ENCODE assay signal across 13 mouse cellular contexts in genomic region chr16:94330429-94330828, GRCm38 (mm10). TPM values are rescaled to one million over a fixed set of nuclear protein-coding genes. Genes with fewer than 3 reads are reported as not detected.
DNase-seq lines count a peak whose midpoint lies in the region; ATAC-seq lines count a peak whose summit lies in the region.
"Had no signal": no experiment of that assay in that cellular context is flagged by ENCODE, and none has a peak within 500 bp of the region (broad histone marks: within the 10 kb centered on the region; RNA-seq: fewer than 3 reads in every experiment).

No protein-coding gene starts in this region.

- H3K4me3 ChIP-seq in hindbrain, embryonic 11.5 days (ENCODE audit: low read depth, low read length) = no peak overlapping the region
- H3K4me3 ChIP-seq in hindbrain, embryonic 13.5 days = no peak overlapping the region
- no peak overlapping the region for H3K4me3 ChIP-seq in neural tube, embryonic 12.5 days
- no peak overlapping the region for H3K4me3 ChIP-seq in forebrain, embryonic 15.5 days
- H3K4me3 ChIP-seq: heart, adult 2 months had no signal

- H3K27ac ChIP-seq in hindbrain, embryonic 11.5 days (ENCODE audit: low read depth, low read length) = no peak overlapping the region
- H3K27ac ChIP-seq in hindbrain, embryonic 13.5 days = no peak overlapping the region; the same call in 1 of the 2 replicates
- no peak overlapping the region for H3K27ac ChIP-seq in neural tube, embryonic 12.5 days
- 0 out of 2 replicates have a peak overlapping the region, but pooled peaks have one; percentile 2 for H3K27ac ChIP-seq in forebrain, embryonic 15.5 days (replicated peaks)
- H3K27ac ChIP-seq: heart, adult 2 months; lung, embryonic 15.5 days had no signal

- 0 out of 2 replicates have a peak, but pooled peaks have one; percentile 47 for ATAC-seq in hindbrain, embryonic 11.5 days (ENCODE audit: low FRiP score)
- no peak for ATAC-seq in hindbrain, embryonic 13.5 days (ENCODE audit: low FRiP score)
- ATAC-seq in neural tube, embryonic 12.5 days (ENCODE audit: low FRiP score, low read depth) = peak; percentile 37; the same call in 1 of the 2 replicates
- ATAC-seq in forebrain, embryonic 15.5 days (replicated peaks) = peak; percentile 68; the same call in 1 of the 2 replicates
- ATAC-seq in frontal cortex, adult (ENCODE audit: low TSS enrichment) = no peak

- WGBS in hindbrain, embryonic 11.5 days = 66% methylated on average over 5 of the region's 5 CpGs
- WGBS in hindbrain, embryonic 13.5 days = 55% methylated on average over 5 of the region's 5 CpGs
- 57% methylated on average over 5 of the region's 5 CpGs for WGBS in neural tube, embryonic 12.5 days
- WGBS in forebrain, embryonic 15.5 days = 27% methylated on average over 5 of the region's 5 CpGs

- H3K27me3 ChIP-seq in hindbrain, embryonic 11.5 days (ENCODE audit: control insufficient read depth, insufficient read depth, low read length) = peaks cover 21% of the 10 kb centered on the region
- peaks cover 45% of the 10 kb centered on the region for H3K27me3 ChIP-seq in hindbrain, embryonic 13.5 days
- H3K27me3 ChIP-seq in neural tube, embryonic 12.5 days (replicated peaks) = peaks cover 33% of the 10 kb centered on the region
- peaks cover 16% of the 10 kb centered on the region for H3K27me3 ChIP-seq in forebrain, embryonic 15.5 days

- no peaks in the 10 kb centered on the region for H3K9me3 ChIP-seq in hindbrain, embryonic 11.5 days (ENCODE audit: control insufficient read depth, low read length)
- no peaks in the 10 kb centered on the region for H3K9me3 ChIP-seq in hindbrain, embryonic 13.5 days
- no peaks in the 10 kb centered on the region for H3K9me3 ChIP-seq in neural tube, embryonic 12.5 days
- H3K9me3 ChIP-seq in forebrain, embryonic 15.5 days = no peaks in the 10 kb centered on the region
- H3K9me3 ChIP-seq: lung, embryonic 15.5 days had no signal

- H3K36me3 ChIP-seq in hindbrain, embryonic 11.5 days (ENCODE audit: control insufficient read depth, insufficient read depth, low read length) = no peaks in the 10 kb centered on the region
- H3K36me3 ChIP-seq in hindbrain, embryonic 13.5 days = no peaks in the 10 kb centered on the region
- no peaks in the 10 kb centered on the region for H3K36me3 ChIP-seq in neural tube, embryonic 12.5 days
- H3K36me3 ChIP-seq in forebrain, embryonic 15.5 days = no peaks in the 10 kb centered on the region
- H3K36me3 ChIP-seq: lung, embryonic 15.5 days had no signal

- H3K4me2 ChIP-seq in hindbrain, embryonic 11.5 days (replicated peaks; ENCODE audit: low read depth, low read length) = no peak overlapping the region
- no peak overlapping the region for H3K4me2 ChIP-seq in hindbrain, embryonic 13.5 days
- no peak overlapping the region for H3K4me2 ChIP-seq in neural tube, embryonic 12.5 days (replicated peaks)
- H3K4me2 ChIP-seq in forebrain, embryonic 15.5 days (replicated peaks) = no peak overlapping the region

- peaks cover 6% of the 10 kb centered on the region; the same call in 1 of the 2 replicates for H3K4me1 ChIP-seq in hindbrain, embryonic 11.5 days (replicated peaks; ENCODE audit: control insufficient read depth, insufficient read depth, low read length)
- H3K4me1 ChIP-seq in hindbrain, embryonic 13.5 days (replicated peaks) = peaks cover 30% of the 10 kb centered on the region
- peaks cover 24% of the 10 kb centered on the region for H3K4me1 ChIP-seq in neural tube, embryonic 12.5 days
- H3K4me1 ChIP-seq in forebrain, embryonic 15.5 days = peaks cover 31% of the 10 kb centered on the region

- DNase-seq in hindbrain, embryonic 11.5 days (ENCODE audit: low spot score) = peak; percentile 36
- DNase-seq in neural tube, embryonic 10.5 days (ENCODE audit: extremely low spot score, low spot score) = no peak
- peak; percentile 76 for DNase-seq in retina, postnatal 1 day
- no peak for DNase-seq in adipocyte (ENCODE audit: low spot score)
- DNase-seq: adrenal gland, postnatal 25 days; cerebellum, adult 9-11 months; heart, adult 2 months; kidney, adult 9 months had no signal

- no peak overlapping the region for H3K9ac ChIP-seq in hindbrain, embryonic 11.5 days (ENCODE audit: low read depth, low read length)
- no peak overlapping the region for H3K9ac ChIP-seq in hindbrain, embryonic 13.5 days
- H3K9ac ChIP-seq in neural tube, embryonic 12.5 days = no peak overlapping the region
- no peak overlapping the region for H3K9ac ChIP-seq in forebrain, embryonic 15.5 days (replicated peaks)
- H3K9ac ChIP-seq: lung, embryonic 15.5 days had no signal

RNA-seq across cellular contexts. Expression of gene Ripply3, which starts 2.2 kb away (rescaled TPM):
- 5.7 and 6.9 TPM in 2 replicates for polyA plus RNA-seq in hindbrain, embryonic 11.5 days (2014; fragmentation: Nextera tagmentation; extraction: Ambion mirVana)
- polyA plus RNA-seq in hindbrain, embryonic 13.5 days (2015; fragmentation: Nextera tagmentation; extraction: Ambion mirVana) = 1.8 and 2.7 TPM in 2 replicates
- 3.5 and 4.1 TPM in 2 replicates for polyA plus RNA-seq in neural tube, embryonic 12.5 days (2016; fragmentation: Nextera tagmentation; extraction: Ambion mirVana)
- 0.91 and 1.3 TPM in 2 replicates for polyA plus RNA-seq in forebrain, embryonic 15.5 days (2015; fragmentation: Nextera tagmentation; extraction: Ambion mirVana)

RNA-seq across cellular contexts. Expression of gene Hlcs, which starts 17.1 kb away (rescaled TPM):
- polyA plus RNA-seq in hindbrain, embryonic 11.5 days (2014; fragmentation: Nextera tagmentation; extraction: Ambion mirVana) = 8.9 TPM in 2 replicates
- polyA plus RNA-seq in hindbrain, embryonic 13.5 days (2015; fragmentation: Nextera tagmentation; extraction: Ambion mirVana) = 8.0 and 9.3 TPM in 2 replicates
- 10.3 TPM in 2 replicates for polyA plus RNA-seq in neural tube, embryonic 12.5 days (2016; fragmentation: Nextera tagmentation; extraction: Ambion mirVana)
- polyA plus RNA-seq in forebrain, embryonic 15.5 days (2015; fragmentation: Nextera tagmentation; extraction: Ambion mirVana) = 7.7 and 8.7 TPM in 2 replicates

RNA-seq across cellular contexts. Expression of gene Ttc3, which starts 40.0 kb away (rescaled TPM):
- 526 and 624 TPM in 2 replicates for polyA plus RNA-seq in hindbrain, embryonic 11.5 days (2014; fragmentation: Nextera tagmentation; extraction: Ambion mirVana)
- 848 and 849 TPM in 2 replicates for polyA plus RNA-seq in hindbrain, embryonic 13.5 days (2015; fragmentation: Nextera tagmentation; extraction: Ambion mirVana)
- 549 and 570 TPM in 2 replicates for polyA plus RNA-seq in neural tube, embryonic 12.5 days (2016; fragmentation: Nextera tagmentation; extraction: Ambion mirVana)
- polyA plus RNA-seq in forebrain, embryonic 15.5 days (2015; fragmentation: Nextera tagmentation; extraction: Ambion mirVana) = 783 and 832 TPM in 2 replicates

RNA-seq across cellular contexts. Expression of gene Pigp, which starts 41.2 kb away (rescaled TPM):
- 77.0 and 90.9 TPM in 2 replicates for polyA plus RNA-seq in hindbrain, embryonic 11.5 days (2014; fragmentation: Nextera tagmentation; extraction: Ambion mirVana)
- 137 and 141 TPM in 2 replicates for polyA plus RNA-seq in hindbrain, embryonic 13.5 days (2015; fragmentation: Nextera tagmentation; extraction: Ambion mirVana)
- 107 and 118 TPM in 2 replicates for polyA plus RNA-seq in neural tube, embryonic 12.5 days (2016; fragmentation: Nextera tagmentation; extraction: Ambion mirVana)
- 113 and 121 TPM in 2 replicates for polyA plus RNA-seq in forebrain, embryonic 15.5 days (2015; fragmentation: Nextera tagmentation; extraction: Ambion mirVana)

Comparison
In these comparisons a context has a peak if more than half of its experiments do, and no peak if none do; other contexts are left out.
1. ATAC-seq: peak in hindbrain, embryonic 11.5 days (single experiment), neural tube, embryonic 12.5 days (single experiment) and forebrain, embryonic 15.5 days (single experiment); none in hindbrain, embryonic 13.5 days (single experiment) and frontal cortex, adult (single experiment).
2. DNase-seq: peak in hindbrain, embryonic 11.5 days (single experiment) and retina, postnatal 1 day (single experiment); none in neural tube, embryonic 10.5 days (single experiment) and adipocyte (single experiment).